Mouse (Mus musculus) bone marrow macrophage, adult 2 months (primary cell): ENCODE measurements around the gene Tmem63b.

Experiments
- CTCF ChIP-seq: IDR thresholded peaks from 2 replicates; pipeline ENCODE4 v1.5.1; 2012; ENCODE audit warnings: low read depth, mild to moderate bottlenecking, low read length, moderate library complexity
- POLR2A ChIP-seq: IDR thresholded peaks from 2 replicates; pipeline ENCODE4 v1.6.1; 2012; ENCODE audit warnings: mild to moderate bottlenecking, low read depth, low read length, borderline replicate concordance

DNA sequence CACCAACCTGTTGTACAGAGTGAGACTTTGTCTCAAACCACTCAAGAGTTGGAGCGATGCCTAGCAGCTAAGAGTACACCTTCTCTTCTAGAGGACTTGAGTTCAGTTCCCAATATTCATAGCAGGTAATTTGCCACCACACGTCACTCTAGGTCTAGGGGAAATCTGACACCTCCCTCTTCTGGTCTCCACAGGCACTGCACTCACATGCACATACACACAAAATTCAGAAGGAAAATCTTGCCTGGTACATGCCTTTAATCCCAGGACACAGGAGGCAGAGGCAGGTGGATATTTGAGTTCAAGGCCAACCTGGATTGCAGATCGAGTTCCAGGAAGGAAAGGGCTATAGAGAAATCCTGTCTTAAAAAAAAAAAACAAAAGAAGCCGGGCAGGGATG is 42.5 kb downstream of the Tmem63b start:
- no peak for TF ChIP-seq CTCF
- no peak for TF ChIP-seq POLR2A
